Mouse (Mus musculus): ENCODE results near the gene Dmwd.

DNA sequence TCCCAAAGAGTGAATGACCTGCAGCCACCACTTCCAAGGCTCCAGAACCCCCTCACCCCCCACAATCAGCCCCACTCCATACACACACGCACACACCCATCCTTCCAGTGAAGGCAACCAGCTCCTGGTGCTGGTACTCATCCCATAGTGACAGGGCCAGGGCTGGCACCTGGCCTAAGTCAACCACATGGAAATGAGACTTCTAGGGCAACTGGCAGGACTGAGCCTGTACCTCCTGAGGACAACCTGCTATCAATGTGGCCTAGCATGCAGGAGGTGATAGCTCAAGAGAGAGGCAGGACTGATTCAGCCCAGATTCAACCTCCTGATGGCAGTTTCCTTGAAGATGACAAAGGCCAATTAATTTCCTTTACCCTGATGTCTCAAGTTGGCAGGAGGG, 24.3 kb downstream of the Dmwd start:
- no peak for TF ChIP-seq CTCF (IDR thresholded peaks at IDR 0.05; ENCODE audit: borderline replicate concordance, insufficient read depth, low read length)
- peak; percentile 23; the same call in 1 of the 2 replicates for TF ChIP-seq POLR2A (IDR thresholded peaks at IDR 0.05; ENCODE audit: low read depth, low read length)

Measured in embryonic fibroblast, embryonic 13.5 days (primary cell).